Mouse (Mus musculus) embryonic facial prominence, embryonic 12.5 days (tissue): ENCODE results near the gene Egfem1. TPM values are rescaled to one million over a fixed set of nuclear protein-coding genes. Genes with fewer than 3 reads are reported as not detected.

Experiments
- ATAC-seq: fragments of 200-750 bp; cut with Nextera tagmentation; 2 replicates; pipeline ENCODE4 v1.8.0; 2017; ENCODE audit not compliant: insufficient number of reproducible peaks, insufficient read depth, low FRiP score, low TSS enrichment
- H3K27ac ChIP-seq: fragments of 300-500 bp; sonication (generic); 2 replicates; pipeline ENCODE4 v1.5.1; 2016; ENCODE audit warnings: mild to moderate bottlenecking
- H3K27me3 ChIP-seq: fragments of 300-500 bp; sonication (generic); 2 replicates; pipeline ENCODE4 v1.6.1; 2016; ENCODE audit warnings: mild to moderate bottlenecking, moderate library complexity
- H3K36me3 ChIP-seq: fragments of 300-500 bp; sonication (generic); 2 replicates; pipeline ENCODE4 v1.6.1; 2016; ENCODE audit warnings: mild to moderate bottlenecking
- H3K4me1 ChIP-seq: fragments of 300-500 bp; sonication (generic); 2 replicates; pipeline ENCODE4 v1.6.1; 2016
- H3K4me2 ChIP-seq: fragments of 300-500 bp; sonication (generic); replicated peaks from 2 replicates; pipeline ENCODE4 v1.6.1; 2016; ENCODE audit warnings: mild to moderate bottlenecking, moderate library complexity
- H3K4me3 ChIP-seq: fragments of 300-500 bp; sonication (generic); 2 replicates; pipeline ENCODE4 v1.5.1; 2016; ENCODE audit warnings: mild to moderate bottlenecking
- H3K9ac ChIP-seq: fragments of 300-500 bp; sonication (generic); 2 replicates; pipeline ENCODE4 v1.6.1; 2016; ENCODE audit warnings: mild to moderate bottlenecking, moderate library complexity
- H3K9me3 ChIP-seq: fragments of 300-500 bp; sonication (generic); 2 replicates; pipeline ENCODE4 v1.6.1; 2016; ENCODE audit warnings: mild to moderate bottlenecking, moderate library complexity
- WGBS: fragments of 180-500 bp; shearing (Covaris S2); methylation state at CpG from one replicate; pipeline ENCODE4 v1.1.7; 2016; 5-methylcytosine and 5-hydroxymethylcytosine counted together
- polyA plus RNA-seq: library from polyadenylated mRNA; unstranded; fragments of >200 nt; fragmentation: Nextera tagmentation; extraction: Ambion mirVana; gene quantifications from 2 replicates; pipeline ENCODE4 v1.2.1, GENCODE M21; 2016

Gene Egfem1
- 5.0 and 5.5 TPM in 2 replicates for polyA plus RNA-seq

DNA sequence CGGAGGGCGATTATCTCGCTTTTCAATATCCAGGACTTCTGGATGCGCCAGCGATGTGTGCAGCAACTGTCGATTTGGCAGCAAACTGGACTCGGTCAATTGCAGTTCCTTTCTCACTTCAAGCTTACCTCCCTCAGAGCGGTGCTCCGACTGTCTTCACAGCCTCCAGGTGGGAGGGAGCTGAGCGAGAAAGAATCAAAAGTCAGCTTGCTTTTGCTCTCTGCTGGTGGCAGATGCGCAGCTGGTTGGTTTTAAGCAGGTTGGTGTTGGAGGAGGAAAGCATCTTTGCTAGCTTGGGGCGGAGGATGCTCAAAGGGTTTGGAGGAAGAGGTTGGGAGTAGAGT is at the start of gene Egfem1:
Gene Egfem1, plus strand, starts transcription at position 72 of the 344 bp plus-strand sequence.
- H3K9ac ChIP-seq: peak within 1 kb of the TSS; percentile 44; the same call in 1 of the 2 replicates
- H3K9me3 ChIP-seq: no peaks in the 10 kb centered on the region
- H3K4me3 ChIP-seq: peak within 1 kb of the TSS; percentile 51
- 7% methylated on average over 12 of the region's 12 CpGs for WGBS
- H3K27ac ChIP-seq: no peak within 1 kb of the TSS
- ATAC-seq: no peak; the same call in 1 of the 2 replicates
- no peaks in the 10 kb centered on the region for H3K36me3 ChIP-seq
- H3K4me1 ChIP-seq: peaks cover 17% of the 10 kb centered on the region; the same call in 1 of the 2 replicates
- H3K27me3 ChIP-seq: peaks cover 47% of the 10 kb centered on the region
- peak within 1 kb of the TSS; percentile 96 for H3K4me2 ChIP-seq

DNA sequence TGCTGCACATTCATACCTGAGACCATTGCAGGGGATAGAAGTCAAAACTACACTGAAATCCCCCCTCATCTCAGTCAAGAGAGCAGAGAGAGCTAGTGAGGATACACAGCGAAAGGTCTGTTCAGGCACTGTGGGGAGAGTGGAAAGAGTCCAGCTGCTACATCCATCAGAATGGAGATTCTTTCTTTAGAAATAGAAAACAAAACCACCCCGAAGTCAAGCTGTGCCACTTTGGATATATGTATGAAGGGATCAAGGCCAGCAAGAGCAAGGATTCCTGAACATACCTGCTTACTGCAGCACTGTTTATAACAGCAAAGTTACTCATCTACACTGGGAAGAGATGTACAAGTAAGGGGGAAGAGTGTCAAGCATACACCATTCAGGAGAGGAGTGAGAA is 48.7 kb upstream of the Egfem1 start:
- Histone ChIP-seq H3K4me2 (no peak overlapping the region), H3K4me1 (no peaks in the 10 kb centered on the region), H3K9ac (no peak overlapping the region), H3K4me3 (no peak overlapping the region), H3K27ac (no peak overlapping the region), H3K9me3 (no peaks in the 10 kb centered on the region), H3K36me3 (no peaks in the 10 kb centered on the region), H3K27me3 (no peaks in the 10 kb centered on the region)
- ATAC-seq: no peak
- 76% methylated on average over 2 of the region's 2 CpGs for WGBS

DNA sequence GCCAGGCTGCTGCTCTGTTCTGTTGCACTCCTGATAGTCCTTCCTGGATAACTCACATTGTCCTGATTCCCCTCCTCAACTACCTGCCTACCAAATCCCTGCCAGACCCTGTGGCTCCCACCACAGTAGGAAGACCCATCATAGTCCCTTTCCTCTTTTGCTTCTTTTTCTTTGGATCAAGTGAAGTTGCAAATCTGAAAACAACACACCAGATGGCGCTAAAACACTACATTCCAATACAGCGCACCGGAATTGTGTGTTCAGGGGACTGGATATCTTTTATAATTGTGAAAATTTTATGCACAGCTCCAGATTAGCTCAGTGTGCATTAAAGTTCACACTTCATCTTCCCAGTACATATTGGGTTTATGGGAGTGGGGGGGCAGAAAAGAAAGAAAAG is 45.7 kb upstream of the Egfem1 start:
- Histone ChIP-seq H3K4me1 (no peaks in the 10 kb centered on the region), H3K36me3 (no peaks in the 10 kb centered on the region), H3K4me2 (no peak overlapping the region), H3K9ac (no peak overlapping the region), H3K27me3 (no peaks in the 10 kb centered on the region), H3K27ac (no peak overlapping the region), H3K4me3 (no peak overlapping the region), H3K9me3 (no peaks in the 10 kb centered on the region)
- no peak for ATAC-seq
- WGBS: 2% methylated on average over 3 of the region's 3 CpGs

DNA sequence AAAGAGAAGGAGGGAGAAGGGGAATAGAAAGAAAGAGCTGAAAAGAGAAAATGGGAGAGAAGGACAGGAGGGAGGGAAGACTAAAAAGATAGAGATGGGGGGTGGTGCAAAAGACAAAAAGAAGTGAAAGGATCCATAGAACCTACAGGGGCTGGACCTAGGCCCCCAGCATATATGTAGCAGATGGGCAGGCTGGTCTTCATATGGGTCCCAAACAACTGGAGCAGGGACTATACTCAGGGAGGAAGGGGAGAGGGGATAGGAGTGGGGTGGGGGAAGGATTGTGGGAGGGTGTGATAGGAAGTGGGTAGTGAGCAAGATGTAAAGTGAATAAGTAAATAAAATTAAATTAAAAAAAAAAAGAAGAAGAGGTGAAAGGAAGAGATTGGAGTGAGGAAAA is 45.2 kb upstream of the Egfem1 start:
- no peaks in the 10 kb centered on the region for H3K4me1 ChIP-seq
- no peak overlapping the region for H3K4me2 ChIP-seq
- no peaks in the 10 kb centered on the region for H3K36me3 ChIP-seq
- no peaks in the 10 kb centered on the region for H3K9me3 ChIP-seq
- no peaks in the 10 kb centered on the region for H3K27me3 ChIP-seq
- H3K27ac ChIP-seq: no peak overlapping the region
- no peak overlapping the region for H3K9ac ChIP-seq
- no peak for ATAC-seq
- no peak overlapping the region for H3K4me3 ChIP-seq

DNA sequence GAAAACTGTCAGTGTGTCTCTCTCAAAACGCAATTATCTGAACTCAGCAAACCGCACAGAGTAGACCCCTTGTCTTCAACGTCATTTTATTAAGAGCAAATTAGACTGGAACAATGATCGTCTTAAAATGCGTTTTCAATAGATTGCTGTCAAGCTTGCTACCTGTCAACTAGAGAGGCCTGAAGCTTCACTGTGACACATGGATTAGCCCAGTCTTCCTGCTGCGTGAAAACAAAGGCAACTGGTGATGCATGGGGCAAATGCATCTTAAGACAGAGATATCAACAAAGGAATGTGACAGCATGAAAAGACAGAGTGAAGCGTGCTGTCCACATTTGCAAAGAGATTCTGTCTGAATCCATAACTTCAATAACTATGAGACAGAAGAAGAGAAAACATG is 41.8 kb upstream of the Egfem1 start:
- no peaks in the 10 kb centered on the region for H3K36me3 ChIP-seq
- no peak for ATAC-seq

DNA sequence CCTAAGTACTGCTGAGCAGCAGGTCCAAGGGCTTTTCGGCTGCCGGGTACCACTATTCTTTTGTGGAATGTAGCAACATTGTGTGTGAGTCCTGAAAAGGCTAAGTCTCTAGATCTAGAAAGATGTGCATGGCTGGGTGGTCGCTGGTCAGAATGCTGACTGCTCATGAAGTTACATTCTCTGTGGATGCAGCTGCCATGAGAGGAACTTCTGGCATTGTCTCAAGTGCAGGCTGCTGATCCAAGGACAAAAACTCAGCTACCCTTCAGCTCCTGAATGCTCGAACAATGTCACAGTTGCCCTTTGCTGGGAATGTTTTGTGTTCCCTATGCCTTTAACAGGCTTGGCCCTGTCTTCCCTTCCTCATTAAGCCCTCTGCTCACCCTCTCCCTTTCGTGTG is 35.5 kb upstream of the Egfem1 start:
- H3K4me2 ChIP-seq: no peak overlapping the region
- no peak overlapping the region for H3K4me3 ChIP-seq
- no peaks in the 10 kb centered on the region for H3K9me3 ChIP-seq
- H3K9ac ChIP-seq: no peak overlapping the region
- no peaks in the 10 kb centered on the region for H3K4me1 ChIP-seq
- no peaks in the 10 kb centered on the region for H3K36me3 ChIP-seq
- WGBS: 74% methylated on average over 5 of the region's 5 CpGs
- ATAC-seq: no peak
- H3K27ac ChIP-seq: no peak overlapping the region
- no peaks in the 10 kb centered on the region for H3K27me3 ChIP-seq

More for the DNA sequence above, 41.8 kb upstream of the Egfem1 start:
- Histone ChIP-seq H3K4me3 (no peak overlapping the region), H3K4me1 (no peaks in the 10 kb centered on the region), H3K27ac (no peak overlapping the region), H3K4me2 (no peak overlapping the region), H3K9me3 (no peaks in the 10 kb centered on the region), H3K9ac (no peak overlapping the region), H3K27me3 (no peaks in the 10 kb centered on the region)
- 77% methylated on average over 7 of the region's 7 CpGs for WGBS

DNA sequence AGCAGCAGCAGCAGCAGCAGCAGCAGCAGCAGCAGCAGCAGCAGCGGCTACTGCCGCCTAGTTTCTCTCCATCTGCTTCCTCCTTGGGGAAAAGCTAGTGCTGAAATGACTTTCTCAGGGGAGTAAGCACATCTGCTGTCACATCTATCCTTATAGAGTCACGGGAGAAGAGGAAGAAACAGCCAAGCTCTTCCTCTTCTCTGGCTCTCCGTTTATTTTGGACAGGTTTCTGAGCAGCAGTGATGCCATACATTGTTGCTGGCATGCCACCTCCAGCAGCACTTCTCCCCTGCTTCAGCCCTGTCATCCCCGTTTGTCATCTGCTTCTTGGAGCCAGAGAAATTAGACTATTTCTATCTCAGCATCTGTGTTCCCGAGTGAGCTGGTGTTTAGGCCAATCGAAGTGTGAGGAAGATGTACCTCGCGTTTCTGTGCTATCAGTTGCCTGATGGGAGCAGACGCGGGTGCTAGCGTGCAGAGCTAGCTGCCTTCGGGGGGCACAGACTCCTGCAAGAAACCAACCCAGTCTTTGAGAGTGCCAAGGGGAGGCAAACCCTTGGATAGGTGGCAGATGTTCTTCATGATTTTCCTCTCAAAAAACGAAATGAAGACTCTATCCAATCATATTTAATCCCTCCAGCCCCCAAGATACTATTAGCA is 34.4 kb upstream of the Egfem1 start:
- no peaks in the 10 kb centered on the region for H3K27me3 ChIP-seq
- H3K27ac ChIP-seq: no peak overlapping the region
- no peak overlapping the region for H3K4me3 ChIP-seq
- no peak overlapping the region for H3K9ac ChIP-seq
- no peaks in the 10 kb centered on the region for H3K36me3 ChIP-seq
- 78% methylated on average over 14 of the region's 14 CpGs for WGBS
- no peak overlapping the region for H3K4me2 ChIP-seq
- no peaks in the 10 kb centered on the region for H3K9me3 ChIP-seq
- ATAC-seq: no peak
- no peaks in the 10 kb centered on the region for H3K4me1 ChIP-seq

DNA sequence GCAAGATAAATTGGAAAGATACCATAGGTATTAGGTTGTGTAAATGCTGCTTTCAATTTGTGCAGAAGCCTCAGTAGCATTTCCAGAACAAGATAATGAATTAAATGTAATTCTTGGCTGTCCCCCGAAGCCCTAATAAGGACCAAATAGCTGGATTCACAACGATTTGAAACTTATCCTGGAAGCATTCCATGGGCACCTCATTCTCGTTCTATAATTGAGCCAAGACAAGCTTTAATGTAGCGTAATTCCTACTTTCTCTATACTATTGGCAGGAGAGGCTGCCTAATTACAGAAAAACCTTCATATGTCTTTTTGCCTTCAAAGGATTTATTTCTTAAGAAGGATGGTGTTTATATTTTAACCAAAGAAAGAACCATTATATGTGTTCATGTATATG is 18.7 kb upstream of the Egfem1 start:
- H3K36me3 ChIP-seq: no peaks in the 10 kb centered on the region
- no peaks in the 10 kb centered on the region for H3K27me3 ChIP-seq
- no peaks in the 10 kb centered on the region for H3K4me1 ChIP-seq
- 73% methylated on average over 4 of the region's 4 CpGs for WGBS
- no peak overlapping the region for H3K4me2 ChIP-seq
- no peak for ATAC-seq
- H3K27ac ChIP-seq: no peak overlapping the region
- H3K4me3 ChIP-seq: no peak overlapping the region
- H3K9ac ChIP-seq: no peak overlapping the region
- no peaks in the 10 kb centered on the region for H3K9me3 ChIP-seq

DNA sequence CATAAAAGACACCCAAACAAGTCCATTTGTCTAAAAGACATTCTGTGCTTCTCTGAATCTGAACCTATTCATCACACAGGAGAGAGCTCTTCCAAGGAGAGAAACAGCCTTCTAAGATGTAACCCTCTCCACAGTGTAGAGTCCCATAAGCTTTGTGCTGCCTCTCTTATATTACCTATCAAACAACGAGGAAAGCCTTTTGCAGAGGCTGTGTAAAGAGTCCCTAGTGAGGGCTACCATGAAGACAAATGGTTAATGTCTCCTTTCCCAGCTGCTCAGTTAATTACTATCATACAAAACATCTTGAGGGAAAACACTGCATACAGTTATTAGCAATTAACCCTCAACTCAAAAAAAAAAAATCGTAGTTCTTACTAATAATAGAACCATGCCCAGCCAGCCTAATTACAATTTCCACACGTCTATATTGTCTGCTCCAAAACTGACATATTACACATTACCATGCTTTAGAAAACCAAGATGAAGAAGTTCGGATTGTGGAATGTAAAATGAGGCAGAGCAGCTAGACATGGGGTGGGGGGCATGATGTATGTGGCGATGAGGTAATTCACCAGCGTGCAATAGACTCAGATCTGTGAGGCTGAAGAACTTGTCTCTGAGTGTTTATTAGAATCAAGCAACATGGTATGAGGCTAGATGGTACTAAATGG is 13.3 kb upstream of the Egfem1 start:
- ATAC-seq: no peak
- H3K36me3 ChIP-seq: no peaks in the 10 kb centered on the region
- no peak overlapping the region for H3K9ac ChIP-seq
- H3K27me3 ChIP-seq: no peaks in the 10 kb centered on the region
- H3K4me1 ChIP-seq: no peaks in the 10 kb centered on the region
- H3K4me2 ChIP-seq: no peak overlapping the region
- 76% methylated on average over 6 of the region's 6 CpGs for WGBS
- H3K27ac ChIP-seq: no peak overlapping the region
- H3K9me3 ChIP-seq: no peaks in the 10 kb centered on the region
- H3K4me3 ChIP-seq: no peak overlapping the region

DNA sequence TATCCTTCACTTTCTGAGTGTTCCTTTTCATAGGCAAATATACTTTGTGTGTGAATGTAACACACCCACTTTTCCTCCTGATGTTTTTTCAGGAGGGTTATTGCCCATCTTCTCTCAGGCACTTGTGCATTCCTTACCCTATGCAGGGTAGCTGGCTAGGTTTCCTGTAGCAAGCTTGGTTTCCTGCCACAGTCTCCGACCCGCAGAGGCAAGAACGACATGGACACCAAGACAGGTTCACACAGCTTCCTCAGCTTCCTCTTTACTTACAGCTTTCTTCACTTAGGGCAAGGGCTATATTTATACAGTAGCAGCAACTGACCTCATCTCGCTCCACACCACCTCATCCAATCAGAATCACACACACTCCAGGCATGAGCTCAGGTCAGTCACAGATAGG is 10.5 kb upstream of the Egfem1 start:
- no peaks in the 10 kb centered on the region for H3K27me3 ChIP-seq
- WGBS: 89% methylated on average over 4 of the region's 4 CpGs
- ATAC-seq: no peak
- H3K36me3 ChIP-seq: no peaks in the 10 kb centered on the region
- H3K4me1 ChIP-seq: no peaks in the 10 kb centered on the region
- H3K9ac ChIP-seq: no peak overlapping the region
- H3K4me3 ChIP-seq: no peak overlapping the region
- H3K27ac ChIP-seq: no peak overlapping the region
- no peak overlapping the region for H3K4me2 ChIP-seq
- H3K9me3 ChIP-seq: no peaks in the 10 kb centered on the region

DNA sequence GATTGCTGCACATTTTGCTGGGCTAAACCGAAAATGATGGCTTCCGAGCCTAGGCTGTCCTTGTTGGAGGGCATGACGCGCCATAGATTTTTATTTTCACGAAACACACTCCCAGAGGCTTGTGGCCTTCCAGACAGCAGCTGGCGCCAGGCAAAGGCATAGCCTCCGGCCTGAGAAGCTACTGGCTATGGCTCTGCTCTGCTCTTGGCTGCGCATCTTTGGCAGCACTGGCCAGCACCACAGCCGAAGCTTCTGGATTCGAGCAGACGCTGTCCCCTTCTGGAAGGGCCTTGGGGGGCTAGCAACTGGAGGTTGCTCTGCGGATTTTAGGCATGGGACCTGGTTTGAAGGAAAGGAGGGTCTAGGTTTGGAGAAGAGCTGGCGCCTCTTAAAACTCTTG is 306 bp upstream of the Egfem1 start:
- no peaks in the 10 kb centered on the region for H3K9me3 ChIP-seq
- peaks cover 17% of the 10 kb centered on the region; the same call in 1 of the 2 replicates for H3K4me1 ChIP-seq
- H3K4me3 ChIP-seq: peak overlapping the region; percentile 51
- no peak overlapping the region for H3K9ac ChIP-seq
- ATAC-seq: no peak
- H3K4me2 ChIP-seq: peak overlapping the region; percentile 96
- 13% methylated on average over 13 of the region's 13 CpGs for whole genome bisulfite sequencing
- H3K36me3 ChIP-seq: no peaks in the 10 kb centered on the region
- H3K27me3 ChIP-seq: peaks cover 47% of the 10 kb centered on the region
- no peak overlapping the region for H3K27ac ChIP-seq

DNA sequence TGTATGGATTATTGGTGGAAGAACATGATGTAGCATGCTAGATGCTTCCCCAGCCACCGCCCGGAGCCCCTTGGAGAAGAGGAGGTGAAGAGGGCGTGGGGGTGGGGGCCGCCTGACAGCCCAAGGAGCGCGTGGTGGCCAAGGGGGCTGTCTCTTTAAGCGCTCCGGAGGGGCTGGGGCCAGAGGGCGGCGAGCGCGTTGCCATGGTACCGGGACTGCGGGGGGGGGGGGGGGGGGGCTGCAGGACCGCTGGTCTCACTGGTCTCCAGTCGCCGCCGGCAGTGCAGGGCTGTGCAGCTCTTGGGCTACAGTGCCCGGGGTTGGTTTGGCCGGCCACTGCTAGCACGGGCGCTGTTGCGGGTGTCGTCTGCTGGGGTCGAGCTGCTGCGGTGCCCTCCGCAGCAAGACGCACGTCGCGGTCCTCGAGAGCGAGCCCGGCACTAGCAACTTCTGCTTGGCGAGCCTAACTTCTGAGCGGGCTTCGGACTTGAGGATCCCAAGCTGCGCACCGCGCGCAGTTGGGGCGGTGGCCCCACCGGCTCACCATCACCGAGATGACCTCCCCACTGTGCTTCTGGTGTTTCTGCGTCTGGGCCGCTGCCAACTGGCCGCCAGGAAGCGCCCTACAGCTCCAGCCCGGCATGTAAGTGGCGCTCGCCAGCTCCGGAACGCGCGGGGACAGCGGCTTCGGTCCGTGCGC is 623 bp downstream of the Egfem1 start:
- Histone ChIP-seq H3K4me1 (peaks cover 17% of the 10 kb centered on the region; the same call in 1 of the 2 replicates), H3K4me2 (peak overlapping the region; percentile 96), H3K9me3 (no peaks in the 10 kb centered on the region), H3K36me3 (no peaks in the 10 kb centered on the region), H3K9ac (peak overlapping the region; percentile 44; the same call in 1 of the 2 replicates), H3K27ac (no peak overlapping the region), H3K27me3 (peaks cover 47% of the 10 kb centered on the region), H3K4me3 (peak overlapping the region; percentile 51)
- WGBS: 1% methylated on average over 55 of the region's 59 CpGs
- peak; percentile 87 for ATAC-seq
